Mouse (Mus musculus) telencephalon, adult 2 months (tissue): Measurements from ENCODE around the gene Epas1.

ENCODE experiments used
- DNase-seq: peaks from one replicate; pipeline ENCODE4 v3.0.0-alpha.2; 2011; ENCODE audit warnings: low read depth, low spot score

Gene Epas1

DNA sequence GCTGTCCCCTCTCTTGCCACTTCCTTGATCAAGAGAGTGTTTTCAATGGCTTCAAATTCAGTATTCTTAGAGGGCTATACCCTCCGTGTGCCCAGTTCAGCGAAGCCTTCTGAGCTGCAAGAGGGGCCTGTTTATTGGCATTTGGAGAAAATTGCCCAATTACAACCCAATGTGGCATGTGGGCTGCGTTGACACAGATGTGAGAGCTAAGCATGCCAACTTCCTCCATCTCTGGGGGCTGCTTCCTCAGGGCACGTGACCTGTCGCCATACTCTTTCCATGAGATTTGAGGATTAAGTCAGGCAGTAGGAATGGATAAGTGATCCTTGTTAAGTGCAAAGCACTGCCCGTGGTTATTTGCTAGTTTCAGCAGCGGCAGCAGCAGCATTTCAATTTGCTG lies 34.3 kb downstream of the Epas1 start:
- DNase-seq = no peak

DNA sequence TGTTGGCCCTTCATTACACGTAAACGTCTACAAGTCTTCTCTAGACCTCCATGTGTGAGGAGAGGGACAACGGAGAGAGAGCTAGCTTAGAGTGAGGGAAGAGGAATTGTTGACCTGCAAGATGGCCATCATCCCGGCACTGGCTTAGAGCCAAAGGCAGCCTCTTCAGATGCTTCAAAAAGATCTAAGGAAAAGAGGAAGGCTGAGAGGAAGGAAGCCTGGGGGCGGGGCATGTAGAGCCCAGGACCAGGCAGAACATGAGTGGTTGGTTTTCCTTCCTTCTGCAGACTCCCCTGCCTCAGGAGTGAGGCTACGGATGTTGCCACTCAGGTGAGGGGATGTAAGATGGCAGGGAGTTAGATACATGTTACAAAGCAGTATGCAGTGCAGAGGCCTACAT lies 34.8 kb downstream of the Epas1 start:
- no peak for DNase-seq

DNA sequence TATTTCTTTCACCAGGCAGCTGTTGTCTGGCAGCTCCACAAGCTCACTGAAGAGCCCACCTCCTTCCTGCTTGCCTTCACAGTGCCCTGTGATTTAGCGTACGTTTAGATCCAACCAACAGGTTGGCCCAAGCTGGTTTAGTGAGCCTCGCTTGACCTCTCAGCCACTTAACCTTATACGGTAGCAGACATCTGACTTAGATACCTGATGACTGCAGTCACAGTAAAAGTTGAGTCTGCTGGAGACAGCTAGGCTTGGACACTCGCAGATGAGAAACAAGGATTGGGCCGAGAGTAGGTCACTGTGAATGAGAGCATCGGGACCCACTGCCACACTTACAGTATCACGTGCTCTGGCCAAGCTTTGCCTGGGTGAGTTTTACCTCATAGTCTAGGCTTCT lies 38.4 kb downstream of the Epas1 start:
- no peak for DNase-seq

DNA sequence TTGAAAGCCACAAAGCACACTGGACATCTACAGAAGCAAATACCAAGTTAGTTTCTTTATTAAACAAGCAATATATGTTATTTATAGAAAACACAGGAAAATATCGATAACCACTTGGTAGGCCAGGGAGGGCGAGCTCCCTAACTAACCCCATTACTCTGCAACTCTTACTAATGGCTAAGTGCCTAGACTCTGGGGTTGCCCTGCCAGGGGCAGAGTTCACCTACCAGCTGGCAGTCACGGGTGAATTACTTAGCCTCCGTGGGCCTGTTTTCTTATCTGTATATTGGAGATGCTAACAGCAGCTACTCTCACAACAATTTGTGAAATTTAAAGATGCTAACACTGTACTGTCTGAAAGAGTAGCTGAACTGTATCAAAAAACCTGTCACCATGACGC lies 42.3 kb downstream of the Epas1 start:
- no peak for DNase-seq

DNA sequence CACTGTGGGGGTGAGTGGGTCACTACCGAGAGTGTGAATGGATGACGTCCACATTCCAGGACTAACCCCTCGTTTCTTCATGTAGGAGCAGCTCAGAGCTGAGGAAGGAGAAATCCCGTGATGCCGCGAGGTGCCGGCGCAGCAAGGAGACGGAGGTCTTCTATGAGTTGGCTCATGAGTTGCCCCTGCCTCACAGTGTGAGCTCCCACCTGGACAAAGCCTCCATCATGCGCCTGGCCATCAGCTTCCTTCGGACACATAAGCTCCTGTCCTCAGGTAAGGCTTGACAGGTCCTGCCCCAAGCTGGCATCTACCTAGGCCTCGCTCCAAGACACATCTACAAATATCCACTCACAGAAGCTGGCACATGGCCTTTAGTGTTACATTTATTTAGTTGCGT lies 43.5 kb downstream of the Epas1 start:
- DNase-seq = no peak

DNA sequence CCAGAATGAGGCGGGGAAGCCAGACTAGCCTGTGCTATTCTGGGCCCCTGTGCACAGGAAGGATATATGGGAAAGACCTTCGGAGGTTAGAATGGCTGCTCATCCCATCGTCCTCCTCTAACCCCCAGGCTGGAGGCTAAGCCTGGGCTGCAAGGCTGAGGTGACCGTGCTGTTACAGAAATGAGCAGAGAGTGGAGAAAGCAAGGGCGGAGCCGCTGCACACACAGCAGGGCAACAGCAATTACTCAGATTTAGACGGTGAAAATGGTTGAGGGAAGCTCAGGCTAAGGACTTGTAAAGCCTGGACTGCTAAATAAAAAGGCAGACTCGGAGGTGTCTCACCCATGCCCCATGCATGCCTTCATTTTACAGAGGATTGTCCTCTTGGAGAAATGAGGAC lies 45.0 kb downstream of the Epas1 start:
- DNase-seq = no peak

DNA sequence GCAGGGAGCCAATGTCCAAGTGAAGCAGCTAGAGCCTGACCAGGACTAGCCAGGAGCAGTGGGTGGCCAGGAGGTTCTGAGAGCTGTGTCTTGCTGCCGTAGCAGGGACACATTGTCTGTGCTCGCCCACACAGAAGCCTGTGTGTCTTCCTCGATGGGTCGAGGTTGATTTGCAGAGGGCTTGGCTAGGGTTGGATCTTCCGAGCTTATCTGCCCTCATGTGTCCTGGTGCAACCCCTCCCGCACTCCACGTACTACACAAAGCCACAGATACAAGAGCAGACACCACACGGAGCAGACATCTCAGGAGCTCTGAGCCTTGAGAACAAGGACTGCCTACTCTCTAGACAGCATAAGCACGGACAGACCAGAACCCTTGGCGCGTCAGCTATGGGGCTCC lies 45.5 kb downstream of the Epas1 start:
- DNase-seq = no peak

DNA sequence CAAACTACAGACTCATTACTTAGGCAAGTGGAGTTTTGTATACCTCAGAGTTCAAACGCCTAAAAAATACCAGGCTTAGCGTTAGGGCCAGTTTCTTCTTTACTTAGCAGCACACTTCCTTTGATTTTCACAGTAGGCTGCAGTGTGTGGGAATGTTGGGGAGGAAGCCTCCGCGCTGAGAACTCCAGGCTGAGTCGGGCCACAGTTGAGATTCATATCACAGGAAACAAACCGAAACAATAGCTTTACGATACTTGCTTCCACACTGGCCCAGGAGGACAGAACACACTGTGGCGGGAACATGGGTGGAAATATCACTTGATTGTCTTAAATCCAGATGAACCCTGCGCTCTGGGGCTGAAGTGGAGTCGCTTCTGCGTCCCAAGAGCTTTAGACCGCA lies 47.0 kb downstream of the Epas1 start:
- no peak for DNase-seq

DNA sequence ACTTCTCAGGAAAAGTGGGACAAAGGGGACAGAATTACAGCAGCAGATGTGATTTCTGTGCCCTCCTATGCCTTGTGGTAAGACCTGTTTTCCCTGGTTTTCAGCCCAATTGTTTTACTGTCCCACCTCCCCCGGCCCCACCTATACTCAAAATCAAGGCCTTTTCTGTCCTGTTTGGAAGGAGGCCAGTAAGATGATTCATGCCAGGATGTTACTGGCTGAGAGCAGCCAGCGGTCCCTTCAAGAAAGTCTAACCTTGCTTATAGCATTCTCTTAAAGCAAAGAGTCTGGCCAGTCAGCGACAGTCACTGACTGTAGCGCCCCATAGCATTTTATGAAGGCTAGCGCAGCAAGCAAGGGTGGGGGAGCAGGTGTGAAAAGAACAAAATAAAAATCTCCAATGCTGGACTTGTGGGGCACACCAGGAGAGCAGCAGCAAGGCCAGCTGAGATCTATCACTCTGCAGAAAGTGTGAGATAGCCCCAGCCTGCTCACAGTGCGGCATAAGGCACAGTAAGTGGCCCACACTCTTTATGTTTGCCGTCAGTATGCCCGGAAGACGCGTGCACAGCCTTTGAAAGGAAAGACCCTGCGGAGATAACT lies 47.8 kb downstream of the Epas1 start:
- DNase-seq = no peak

DNA sequence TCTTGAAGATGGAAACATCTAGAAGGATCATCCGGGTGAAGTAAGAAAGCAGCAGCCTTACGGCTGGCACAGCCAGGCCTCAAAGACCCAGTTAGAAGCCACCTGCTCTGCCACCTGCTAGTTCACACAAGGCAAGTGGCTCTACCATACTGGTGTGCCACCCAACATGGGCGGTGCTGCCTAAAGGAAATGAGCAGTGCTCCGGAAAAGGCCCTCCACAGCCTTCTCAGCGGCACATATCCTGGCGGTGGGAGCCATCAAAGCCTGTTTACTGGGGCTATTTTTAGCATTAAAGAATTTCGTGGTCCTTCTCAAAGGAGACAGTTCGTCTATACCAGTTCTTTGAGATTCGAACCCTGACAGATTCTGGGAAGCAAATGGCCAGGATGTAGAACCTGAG lies 48.4 kb downstream of the Epas1 start:
- DNase-seq = no peak

DNA sequence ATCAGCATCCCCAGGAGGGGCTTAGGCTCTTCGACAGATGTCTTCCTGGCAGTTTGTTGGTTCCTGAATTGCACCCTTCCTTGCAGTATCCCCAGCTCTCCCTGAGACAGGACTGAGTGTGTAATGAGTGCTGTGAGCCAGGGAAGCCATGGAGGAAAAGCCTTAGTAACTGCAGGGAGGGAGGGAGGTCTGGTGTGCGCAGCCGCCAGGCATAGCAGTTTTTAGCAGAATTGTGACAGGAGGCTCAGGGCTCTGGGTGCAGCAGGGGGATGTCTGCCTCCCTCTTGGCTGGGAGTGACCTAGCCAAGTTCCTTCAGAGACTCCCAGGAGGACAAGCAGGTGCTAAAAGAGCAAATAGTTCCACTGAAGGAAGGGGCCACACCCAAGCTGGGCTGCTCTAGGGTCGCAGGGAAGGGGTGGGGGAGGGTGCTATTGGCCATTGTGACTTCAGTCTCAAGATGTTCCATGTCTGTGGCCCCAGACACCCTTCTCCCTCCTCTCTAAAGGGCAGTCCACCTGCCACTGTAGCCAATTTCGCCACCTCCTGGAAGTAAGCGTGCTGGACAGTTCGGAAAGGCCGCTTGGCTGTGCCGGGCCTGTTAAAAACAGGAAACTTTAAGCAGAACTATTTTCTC lies 49.0 kb downstream of the Epas1 start:
- DNase-seq = no peak

DNA sequence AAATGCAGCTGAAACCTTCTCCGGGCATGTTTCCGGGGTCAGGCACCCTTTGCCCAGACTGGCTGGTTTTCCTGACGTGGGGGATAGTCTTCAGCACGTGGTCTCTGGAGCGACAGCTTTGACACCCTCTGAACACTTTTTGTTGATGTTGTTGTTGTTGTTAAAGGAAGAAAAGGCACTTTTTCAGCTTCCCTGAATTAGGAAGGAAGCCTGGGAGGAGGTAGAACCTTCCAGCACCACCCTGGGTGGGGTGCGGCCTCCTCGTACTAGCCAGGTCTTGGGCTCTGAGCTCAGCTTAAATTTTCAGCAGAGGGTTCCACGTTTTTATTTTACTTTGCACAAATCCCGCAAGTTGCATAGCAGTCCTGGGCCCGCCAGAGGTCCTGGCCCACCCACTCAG lies 49.6 kb downstream of the Epas1 start:
- no peak for DNase-seq

DNA sequence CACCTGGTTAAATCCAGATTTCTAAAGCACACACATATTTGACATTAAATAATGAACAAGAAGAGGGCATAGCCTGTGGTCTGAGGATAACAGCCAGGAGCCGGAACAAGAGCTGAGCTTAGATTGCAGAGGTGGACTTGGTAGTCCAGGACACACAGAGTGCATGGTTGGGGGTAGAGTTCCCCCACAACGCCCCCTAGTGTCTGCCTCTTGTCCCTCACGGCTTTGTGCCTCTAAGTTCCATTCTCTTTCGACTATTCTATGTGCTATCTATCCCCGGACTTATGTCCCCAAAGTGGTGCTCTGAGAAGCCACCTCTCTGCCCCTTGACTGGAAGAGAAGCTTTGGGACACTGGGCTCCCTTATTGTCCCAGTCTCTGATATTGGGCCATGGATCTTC lies 50.2 kb downstream of the Epas1 start:
- no peak for DNase-seq

DNA sequence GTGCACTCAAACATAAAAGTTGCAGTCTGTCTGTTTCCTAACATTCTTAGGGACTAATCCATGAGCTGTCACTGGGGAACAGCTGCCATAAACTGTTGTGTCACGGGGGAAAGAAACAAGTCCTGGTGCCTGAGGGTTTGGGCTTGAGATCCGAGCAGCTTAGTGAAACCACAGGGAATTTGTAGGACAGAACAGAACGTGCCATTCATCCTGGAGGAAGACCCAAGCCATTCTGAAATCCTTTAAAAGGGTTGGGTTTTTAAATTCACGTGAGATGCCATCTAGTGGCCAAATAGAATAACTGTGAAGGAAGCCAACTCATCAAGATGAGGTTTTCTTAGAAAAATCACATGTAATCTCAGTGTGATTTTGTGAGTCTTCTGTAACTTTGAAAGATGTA lies 58.5 kb downstream of the Epas1 start:
- DNase-seq = peak; percentile 33

DNA sequence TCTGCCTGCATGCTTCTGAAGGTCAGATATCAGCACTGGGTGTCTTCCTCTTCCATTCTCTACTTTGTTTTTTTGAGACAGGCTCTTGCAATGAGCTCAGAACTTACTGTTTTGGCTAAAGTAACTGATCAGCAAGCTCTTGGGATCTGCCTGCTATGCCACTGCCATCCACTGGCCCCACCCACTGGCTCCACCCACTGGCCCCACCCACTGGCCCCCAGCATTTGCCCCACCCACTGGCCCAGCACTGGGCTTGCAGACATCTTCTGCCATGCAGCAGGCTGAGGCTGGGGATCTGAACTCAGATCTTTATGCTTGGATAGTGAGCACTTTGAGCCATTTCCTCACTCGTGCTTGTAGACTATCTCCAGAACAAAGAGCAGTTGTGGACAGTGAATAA lies 60.8 kb downstream of the Epas1 start:
- no peak for DNase-seq

DNA sequence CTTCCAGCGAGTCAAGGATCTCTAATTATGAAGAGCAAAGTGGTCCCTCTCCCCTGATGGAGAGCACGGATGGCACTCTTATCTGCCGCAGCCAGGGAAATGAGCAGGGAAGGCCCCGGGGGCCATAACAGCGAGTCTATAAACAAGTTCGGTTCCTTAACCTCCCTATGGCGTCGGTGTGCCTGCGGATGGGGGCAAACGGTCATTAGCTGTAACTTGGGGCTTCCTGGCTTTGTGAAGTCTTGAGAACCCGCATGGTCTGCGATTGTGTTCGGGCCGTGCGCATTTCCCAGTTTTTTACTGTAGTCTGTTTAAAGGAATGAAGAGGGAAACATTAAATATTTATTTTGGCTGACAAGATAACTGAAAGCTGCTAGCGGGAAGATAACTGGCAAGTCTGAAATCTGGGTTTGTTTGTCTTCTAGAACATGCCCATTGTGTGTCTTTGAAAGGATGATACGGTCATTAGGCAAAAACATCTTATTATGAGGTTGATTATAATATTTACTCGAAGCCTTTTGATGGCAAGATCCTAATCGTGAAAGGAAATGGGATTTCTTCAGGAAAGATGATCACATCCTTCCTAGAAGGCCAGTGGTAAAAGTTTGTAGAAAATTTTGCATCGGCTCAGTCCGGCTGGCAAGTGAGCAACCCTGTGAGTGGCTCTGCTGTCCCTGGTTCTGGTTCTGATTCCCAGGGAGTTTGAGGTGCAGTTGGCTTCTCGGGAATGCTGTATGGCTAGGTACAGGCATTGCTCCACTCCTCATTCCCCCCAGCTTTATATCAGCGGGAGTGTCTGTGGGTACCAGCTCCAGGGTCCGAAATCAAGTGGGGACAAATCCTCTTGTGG lies 61.7 kb downstream of the Epas1 start:
- no peak for DNase-seq

DNA sequence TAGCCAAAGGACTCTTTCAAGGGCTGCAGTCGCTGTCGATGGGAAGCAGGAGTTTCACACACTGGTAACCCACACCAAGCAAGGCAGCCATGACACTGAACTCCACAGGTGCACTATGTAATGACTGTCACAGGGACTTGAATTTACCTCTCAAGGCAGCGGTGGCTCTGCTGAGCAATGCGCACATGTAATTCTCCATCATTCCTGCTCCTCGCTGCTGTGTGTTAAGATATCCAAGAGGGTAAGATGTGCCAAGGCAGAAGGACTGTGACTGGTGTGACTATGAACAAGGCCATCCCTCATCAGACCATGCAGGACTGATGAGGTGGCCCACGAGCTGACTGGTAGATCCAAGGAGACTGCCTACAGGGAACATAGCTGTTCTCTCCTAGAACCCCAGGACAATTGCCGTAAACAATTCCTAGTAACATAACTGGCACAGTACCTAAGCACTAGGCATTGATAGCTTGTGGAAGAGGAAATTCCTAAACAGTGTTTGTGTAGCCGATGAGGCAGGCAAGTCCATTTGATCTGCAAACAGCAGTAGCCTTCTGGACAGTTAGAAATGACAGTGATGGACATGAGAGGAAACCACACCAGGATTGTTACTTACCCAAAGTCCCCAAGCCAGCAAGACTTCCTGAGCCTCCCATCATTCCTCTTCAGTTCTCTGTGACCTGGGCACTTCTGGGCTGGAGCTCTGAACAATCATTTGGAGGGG lies 68.7 kb downstream of the Epas1 start:
- no peak for DNase-seq

DNA sequence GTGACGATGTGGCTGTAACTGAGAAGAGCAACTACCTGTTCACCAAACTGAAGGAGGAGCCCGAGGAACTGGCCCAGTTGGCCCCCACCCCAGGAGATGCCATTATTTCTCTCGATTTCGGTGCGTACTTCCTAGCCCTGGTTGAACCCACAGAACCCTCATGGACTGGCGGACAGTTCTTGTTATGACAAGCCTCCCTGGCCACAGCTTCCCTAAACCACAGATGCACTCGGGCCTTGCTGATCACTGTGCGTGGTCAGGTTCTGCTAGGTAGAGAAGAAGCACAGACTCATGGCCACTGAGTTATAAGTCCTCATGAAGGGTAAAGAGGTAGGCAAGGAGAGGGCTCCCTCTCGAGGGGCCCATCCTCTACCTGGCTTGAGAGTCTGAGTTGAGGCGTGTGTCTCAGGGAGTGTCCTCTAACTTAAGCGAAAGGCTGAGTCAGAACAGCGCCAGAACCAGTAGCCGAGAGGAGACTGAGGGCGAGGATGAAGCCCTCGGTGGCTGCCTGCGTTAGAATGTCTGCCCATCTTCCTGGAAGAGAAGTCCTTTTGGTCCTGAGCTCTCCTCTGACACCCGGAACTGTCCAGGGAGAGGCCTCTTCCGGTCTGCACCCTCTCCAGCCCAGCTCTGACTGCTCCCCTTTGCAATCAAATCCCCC lies 71.1 kb downstream of the Epas1 start:
- DNase-seq = no peak

DNA sequence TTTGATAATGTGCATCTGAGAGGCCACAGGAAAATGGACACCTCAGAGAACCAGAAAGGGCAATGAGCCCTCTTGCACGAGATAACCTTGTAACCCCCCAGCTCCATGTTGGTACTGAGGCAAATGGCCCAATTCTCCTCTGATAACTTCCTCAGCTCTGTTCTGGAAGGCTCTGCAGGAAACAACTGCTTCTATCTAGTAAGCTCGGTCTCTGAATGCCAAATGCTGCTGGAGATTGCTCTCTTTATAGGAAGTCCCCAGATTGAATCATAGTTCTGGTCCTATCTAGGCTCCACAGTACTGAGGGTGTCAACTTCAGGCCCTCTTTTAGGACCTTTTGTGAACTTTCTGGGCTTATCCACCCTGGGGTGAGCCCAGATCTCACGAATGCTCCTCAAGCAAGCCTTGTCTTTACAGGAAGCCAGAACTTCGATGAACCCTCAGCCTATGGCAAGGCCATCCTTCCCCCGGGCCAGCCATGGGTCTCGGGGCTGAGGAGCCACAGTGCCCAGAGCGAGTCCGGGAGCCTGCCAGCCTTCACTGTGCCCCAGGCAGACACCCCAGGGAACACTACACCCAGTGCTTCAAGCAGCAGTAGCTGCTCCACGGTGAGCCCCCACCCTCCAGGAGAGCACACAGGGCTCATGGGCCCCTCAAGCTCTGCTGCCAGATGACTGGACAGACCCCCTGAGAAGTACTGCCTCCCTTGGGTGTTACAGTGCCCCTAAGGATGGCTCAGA lies 71.8 kb downstream of the Epas1 start:
- no peak for DNase-seq

DNA sequence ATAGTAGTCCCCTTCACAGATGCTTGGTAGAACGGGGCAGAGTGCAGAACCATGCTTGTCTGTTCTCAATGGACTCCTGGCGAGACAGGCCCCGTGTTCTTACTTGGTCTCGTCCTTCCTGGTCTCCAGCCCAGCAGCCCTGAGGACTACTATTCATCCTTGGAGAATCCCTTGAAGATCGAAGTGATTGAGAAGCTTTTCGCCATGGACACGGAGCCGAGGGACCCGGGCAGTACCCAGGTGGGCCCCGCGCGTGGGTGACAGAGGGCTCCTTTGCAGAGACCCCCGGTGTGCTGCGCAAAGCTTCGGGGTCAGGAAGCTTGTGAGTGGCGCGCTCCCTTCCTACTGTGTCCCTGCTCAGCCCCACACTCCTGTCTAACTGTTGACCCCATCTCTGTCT lies 72.9 kb downstream of the Epas1 start:
- no peak for DNase-seq
